Mouse (Mus musculus) lung, adult 2 months (tissue): ENCODE data around the gene Rapgefl1.

Experiments used
- CTCF ChIP-seq: fragments of 200-500 bp; IDR thresholded peaks from 2 replicates; pipeline ENCODE4 v1.5.1; 2011; ENCODE audit warnings: mild to moderate bottlenecking, low read length, control low read depth; ENCODE audit not compliant: insufficient read depth
- POLR2A ChIP-seq: fragments of 200-500 bp; IDR thresholded peaks from 2 replicates; pipeline ENCODE4 v1.6.1; 2011; ENCODE audit warnings: low read depth, mild to moderate bottlenecking, control low read depth, low read length, borderline replicate concordance; ENCODE audit errors: extremely low read depth

- no peak for TF ChIP-seq CTCF
- no peak for TF ChIP-seq POLR2A
Measured at GRCm38 (mm10) chr11:98867293-98867692, 30.7 kb downstream of the Rapgefl1 start.
